Mouse (Mus musculus) embryonic facial prominence, embryonic 11.5 days (tissue): ENCODE measurements at regions not wholly inside any gene's neighbourhood (a gene's known extent, or its start where the extent isn't known, plus 50 kb on each side); places are given as distances from the start of the nearest gene placed in this dataset.
A peak's percentile ranks its signal among the peaks of the same experiment; 100 is the strongest.

Source experiments
- ATAC-seq: fragments of 200-750 bp; cut with Nextera tagmentation; replicated peaks from 2 replicates; pipeline ENCODE4 v1.8.0; 2017; ENCODE audit warnings: low read depth; ENCODE audit not compliant: insufficient number of reproducible peaks, low FRiP score, low TSS enrichment
- DNase-seq: peaks from one replicate; pipeline ENCODE4 v3.0.0-alpha.2; 2015; ENCODE audit warnings: low spot score
- H3K27ac ChIP-seq: fragments of 300-500 bp; sonication (generic); replicated peaks from 2 replicates; pipeline ENCODE4 v1.5.1; 2014; ENCODE audit warnings: mild to moderate bottlenecking, low read depth, low read length, control low read depth
- H3K27me3 ChIP-seq: fragments of 300-500 bp; sonication (generic); 2 replicates; pipeline ENCODE4 v1.6.1; 2014; ENCODE audit warnings: mild to moderate bottlenecking, low read length, moderate library complexity, mixed read lengths; ENCODE audit not compliant: control insufficient read depth, insufficient read depth
- H3K36me3 ChIP-seq: fragments of 300-500 bp; sonication (generic); replicated peaks from 2 replicates; pipeline ENCODE4 v1.6.1; 2014; ENCODE audit warnings: low read depth, mild to moderate bottlenecking, low read length, moderate library complexity, mixed read lengths; ENCODE audit not compliant: control insufficient read depth, insufficient read depth
- H3K4me1 ChIP-seq: fragments of 300-500 bp; sonication (generic); 2 replicates; pipeline ENCODE4 v1.6.1; 2014; ENCODE audit warnings: low read length, mixed read lengths; ENCODE audit not compliant: control insufficient read depth, insufficient read depth
- H3K4me2 ChIP-seq: fragments of 300-500 bp; sonication (generic); 2 replicates; pipeline ENCODE4 v1.6.1; 2014; ENCODE audit warnings: low read depth, mild to moderate bottlenecking, control low read depth, low read length, moderate library complexity
- H3K4me3 ChIP-seq: fragments of 300-500 bp; sonication (generic); 2 replicates; pipeline ENCODE4 v1.5.1; 2014; ENCODE audit warnings: low read depth, low read length, control low read depth
- H3K9ac ChIP-seq: fragments of 300-500 bp; sonication (generic); replicated peaks from 2 replicates; pipeline ENCODE4 v1.6.1; 2014; ENCODE audit warnings: mild to moderate bottlenecking, control low read depth, low read length
- H3K9me3 ChIP-seq: fragments of 300-500 bp; sonication (generic); replicated peaks from 2 replicates; pipeline ENCODE4 v1.6.1; 2016; ENCODE audit warnings: mild to moderate bottlenecking, low read length, inconsistent platforms, mixed read lengths; ENCODE audit not compliant: control insufficient read depth
- WGBS: fragments of 180-500 bp; shearing (Covaris S2); extraction: QIAGEN DNeasy Blood & Tissue Kit; methylation state at CpG from one replicate; pipeline ENCODE4 v1.1.7; 2014; 5-methylcytosine and 5-hydroxymethylcytosine counted together

GRCm38 (mm10) chr9:87575591-87575990 lies 155.5 kb downstream of the Tbx18 start:
- WGBS = 66% methylated on average over 2 of the region's 2 CpGs
- Histone ChIP-seq H3K4me3 (no peak overlapping the region), H3K4me2 (no peak overlapping the region), H3K9me3 (no peaks in the 10 kb centered on the region), H3K27me3 (no peaks in the 10 kb centered on the region), H3K36me3 (no peaks in the 10 kb centered on the region), H3K9ac (no peak overlapping the region), H3K4me1 (no peaks in the 10 kb centered on the region), H3K27ac (no peak overlapping the region)
- DNase-seq (no peak), ATAC-seq (no peak)

- no peaks in the 10 kb centered on the region for H3K9me3 ChIP-seq
- H3K27ac ChIP-seq = no peak overlapping the region
- H3K4me3 ChIP-seq = no peak overlapping the region
- H3K9ac ChIP-seq = no peak overlapping the region
- WGBS = 52% methylated on average over 2 of the region's 2 CpGs
- ATAC-seq = no peak
- H3K27me3 ChIP-seq = no peaks in the 10 kb centered on the region
- no peaks in the 10 kb centered on the region for H3K36me3 ChIP-seq
- DNase-seq = no peak
- H3K4me2 ChIP-seq = no peak overlapping the region
- no peaks in the 10 kb centered on the region for H3K4me1 ChIP-seq
These were observed 156.7 kb downstream of the Tbx18 start for GRCm38 (mm10) chr9:87574250-87574864.

- no peak for ATAC-seq
- H3K4me1 ChIP-seq = no peaks in the 10 kb centered on the region
- no peaks in the 10 kb centered on the region for H3K9me3 ChIP-seq
- no peaks in the 10 kb centered on the region for H3K27me3 ChIP-seq
- no peak overlapping the region for H3K27ac ChIP-seq
- H3K9ac ChIP-seq = no peak overlapping the region
- H3K4me2 ChIP-seq = no peak overlapping the region
- H3K4me3 ChIP-seq = no peak overlapping the region
- no peak for DNase-seq
- no peaks in the 10 kb centered on the region for H3K36me3 ChIP-seq
- 64% methylated on average over 3 of the region's 3 CpGs for WGBS
These were observed 167.8 kb downstream of the Tbx18 start for GRCm38 (mm10) chr9:87563244-87563643.

GRCm38 (mm10) chr9:87562796-87563195 lies 168.3 kb downstream of the Tbx18 start:
- Histone ChIP-seq H3K4me2 (no peak overlapping the region), H3K27me3 (no peaks in the 10 kb centered on the region), H3K9ac (no peak overlapping the region), H3K27ac (no peak overlapping the region), H3K4me1 (no peaks in the 10 kb centered on the region), H3K4me3 (no peak overlapping the region), H3K36me3 (no peaks in the 10 kb centered on the region), H3K9me3 (no peaks in the 10 kb centered on the region)
- WGBS = 39% methylated on average over 6 of the region's 6 CpGs
- DNase-seq (no peak), ATAC-seq (0 out of 2 replicates have a peak, but pooled peaks have one; percentile 52)

- Histone ChIP-seq H3K27me3 (no peaks in the 10 kb centered on the region), H3K9ac (no peak overlapping the region), H3K36me3 (no peaks in the 10 kb centered on the region), H3K4me2 (no peak overlapping the region), H3K27ac (no peak overlapping the region), H3K4me1 (no peaks in the 10 kb centered on the region), H3K9me3 (no peaks in the 10 kb centered on the region), H3K4me3 (no peak overlapping the region)
- 63% methylated on average over 12 of the region's 12 CpGs for WGBS
- DNase-seq = no peak
- peak; percentile 44; the same call in 1 of the 2 replicates for ATAC-seq
These were observed 173.2 kb downstream of the Tbx18 start for GRCm38 (mm10) chr9:87557841-87558240.

- no peaks in the 10 kb centered on the region for H3K4me1 ChIP-seq
- H3K4me2 ChIP-seq = no peak overlapping the region
- ATAC-seq (peak; percentile 78; the same call in 1 of the 2 replicates), DNase-seq (peak; percentile 58)
- no peaks in the 10 kb centered on the region for H3K9me3 ChIP-seq
- no peaks in the 10 kb centered on the region for H3K27me3 ChIP-seq
- H3K4me3 ChIP-seq = no peak overlapping the region
- no peaks in the 10 kb centered on the region for H3K36me3 ChIP-seq
- WGBS = 7% methylated on average over 8 of the region's 8 CpGs
- H3K9ac ChIP-seq = no peak overlapping the region
- H3K27ac ChIP-seq = no peak overlapping the region
These were observed 174.1 kb downstream of the Tbx18 start for GRCm38 (mm10) chr9:87556953-87557394.

GRCm38 (mm10) chr9:87556552-87556951 lies 174.5 kb downstream of the Tbx18 start:
- DNase-seq = no peak
- no peaks in the 10 kb centered on the region for H3K36me3 ChIP-seq
- H3K27me3 ChIP-seq = no peaks in the 10 kb centered on the region
- H3K4me3 ChIP-seq = no peak overlapping the region
- ATAC-seq = 0 out of 2 replicates have a peak, but pooled peaks have one; percentile 18
- H3K9ac ChIP-seq = no peak overlapping the region
- 17% methylated on average over 7 of the region's 7 CpGs for WGBS
- no peak overlapping the region for H3K27ac ChIP-seq
- no peaks in the 10 kb centered on the region for H3K9me3 ChIP-seq
- no peaks in the 10 kb centered on the region for H3K4me1 ChIP-seq
- no peak overlapping the region for H3K4me2 ChIP-seq

GRCm38 (mm10) chr9:87533182-87533581 lies 197.9 kb downstream of the Tbx18 start:
- 77% methylated on average over 8 of the region's 8 CpGs for WGBS

More at GRCm38 (mm10) chr9:87533182-87533581, 197.9 kb downstream of the Tbx18 start:
- ATAC-seq (no peak), DNase-seq (no peak)
- no peaks in the 10 kb centered on the region for H3K36me3 ChIP-seq
- H3K9me3 ChIP-seq = no peaks in the 10 kb centered on the region
- H3K4me2 ChIP-seq = no peak overlapping the region
- no peak overlapping the region for H3K9ac ChIP-seq
- H3K27ac ChIP-seq = no peak overlapping the region
- no peak overlapping the region for H3K4me3 ChIP-seq
- no peaks in the 10 kb centered on the region for H3K27me3 ChIP-seq
- H3K4me1 ChIP-seq = no peaks in the 10 kb centered on the region
